Mouse (Mus musculus) lung, adult 2 months (tissue): ENCODE results near the gene Cct7.

Experiments used
- CTCF ChIP-seq: fragments of 200-500 bp; IDR thresholded peaks from 2 replicates; pipeline ENCODE4 v1.5.1; 2011; ENCODE audit warnings: mild to moderate bottlenecking, low read length, control low read depth; ENCODE audit not compliant: insufficient read depth
- POLR2A ChIP-seq: fragments of 200-500 bp; IDR thresholded peaks from 2 replicates; pipeline ENCODE4 v1.6.1; 2011; ENCODE audit warnings: low read depth, mild to moderate bottlenecking, control low read depth, low read length, borderline replicate concordance; ENCODE audit errors: extremely low read depth

DNA sequence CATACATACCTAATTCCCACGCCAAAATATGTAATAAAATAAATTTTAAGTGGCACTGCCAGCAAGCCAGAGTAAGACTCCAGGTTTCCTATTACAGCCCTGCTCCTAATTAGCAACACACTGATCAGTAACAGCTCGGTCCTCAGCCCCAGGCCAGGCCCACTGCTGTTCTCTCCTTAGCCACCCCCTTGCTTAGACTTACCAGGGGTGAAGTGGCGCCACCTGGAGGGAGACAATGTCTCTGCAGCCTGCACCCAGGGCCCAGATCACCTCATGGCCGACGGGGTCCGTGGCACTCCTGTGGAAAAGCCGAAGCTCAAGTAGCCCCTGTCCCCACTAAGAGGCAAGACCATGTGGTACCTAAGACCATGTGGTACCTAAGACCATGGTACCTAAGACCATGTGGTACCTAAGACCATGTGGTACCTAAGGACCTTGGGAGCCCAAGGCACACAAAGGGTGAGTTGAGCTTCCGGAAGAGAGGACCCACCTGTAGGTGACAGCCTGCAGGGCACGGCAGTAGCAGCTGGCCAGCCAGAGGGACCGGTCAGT, 26.1 kb downstream of the Cct7 start:
- TF ChIP-seq CTCF (peak; percentile 41), POLR2A (no peak)
